Mouse (Mus musculus): Measurements from ENCODE around the gene Hist1h4h. TPM values are rescaled to one million over a fixed set of nuclear protein-coding genes. Genes with fewer than 3 reads are reported as not detected.

The Hist1h4h gene
- total RNA-seq, 2 experiments from 2014 or later: 131 to 139 TPM

GRCm38 (mm10) chr13:23515826-23516620 is 14.8 kb upstream of the Hist1h4h start:
- intact Hi-C loops (cut with DNase I): loop anchor here (2.0 to 10.0 kb wide), 3 partner anchors 69 to 1571 kb away; partner anchors contain the start of gene Zfp184
- DNase-seq: no peak
- Histone ChIP-seq H3K27ac (no peak overlapping the region), H3K4me3 (peak overlapping the region; percentile 78)
- no peak for TF ChIP-seq CTCF (IDR thresholded peaks at IDR 0.05)

- no peak for TF ChIP-seq CTCF (IDR thresholded peaks at IDR 0.05)
Measured at GRCm38 (mm10) chr13:23516822-23517602, 13.8 kb upstream of the Hist1h4h start.

GRCm38 (mm10) chr13:23517603-23518294 is 13.1 kb upstream of the Hist1h4h start:
- DNase-seq: peak; percentile 85
- H3K27ac ChIP-seq: peak overlapping the region; percentile 82
- no peak for TF ChIP-seq CTCF (IDR thresholded peaks at IDR 0.05)
- intact Hi-C loops (cut with DNase I): loop anchor here (2.0 to 10.0 kb wide), 4 partner anchors 71 to 1573 kb away; partner anchors contain the start of gene Zfp184
- H3K4me3 ChIP-seq: peak overlapping the region; percentile 78

More at GRCm38 (mm10) chr13:23516822-23517602, 13.8 kb upstream of the Hist1h4h start:
- peak overlapping the region; percentile 78 for H3K4me3 ChIP-seq
- intact Hi-C loops (cut with DNase I): loop anchor here (2.0 to 10.0 kb wide), 3 partner anchors 70 to 1572 kb away; partner anchors contain the start of gene Zfp184
- H3K27ac ChIP-seq: peak overlapping the region; percentile 82
- DNase-seq: peak; percentile 71

GRCm38 (mm10) chr13:23518295-23518603 is 12.6 kb upstream of the Hist1h4h start:
- intact Hi-C loops (cut with DNase I): loop anchor here (2.0 to 10.0 kb wide), 3 partner anchors 81 to 1573 kb away; partner anchors contain the start of gene Zfp184
- peak overlapping the region; percentile 78 for H3K4me3 ChIP-seq
- peak overlapping the region; percentile 70 for H3K27ac ChIP-seq
- DNase-seq: no peak
- no peak for TF ChIP-seq CTCF (IDR thresholded peaks at IDR 0.05)

GRCm38 (mm10) chr13:23518885-23519284 is 12.0 kb upstream of the Hist1h4h start:
- H3K27ac ChIP-seq: peak overlapping the region; percentile 70
- intact Hi-C loops (cut with DNase I): loop anchor here (2.0 to 10.0 kb wide), 3 partner anchors 82 to 1574 kb away; partner anchors contain the start of gene Zfp184

GRCm38 (mm10) chr13:23519416-23519815 is 11.4 kb upstream of the Hist1h4h start:
- H3K4me3 ChIP-seq: peak overlapping the region; percentile 78
- DNase-seq: peak; percentile 71
- H3K27ac ChIP-seq: peak overlapping the region; percentile 50
- intact Hi-C loops (cut with DNase I): loop anchor here (2.0 to 10.0 kb wide), 3 partner anchors 83 to 1575 kb away; partner anchors contain the start of gene Zfp184
- no peak for TF ChIP-seq CTCF (IDR thresholded peaks at IDR 0.05)

More at GRCm38 (mm10) chr13:23518885-23519284, 12.0 kb upstream of the Hist1h4h start:
- peak overlapping the region; percentile 78 for H3K4me3 ChIP-seq
- peak; percentile 64 for DNase-seq
- TF ChIP-seq CTCF (IDR thresholded peaks at IDR 0.05): no peak

- intact Hi-C loops (cut with DNase I): loop anchor here (5.0 kb wide), 1 partner anchor 76 kb away; no protein-coding TSS in a partner anchor
- DNase-seq: peak; percentile 76
- peak overlapping the region; percentile 47 for H3K4me3 ChIP-seq
- TF ChIP-seq CTCF (IDR thresholded peaks at IDR 0.05): no peak
- no peak overlapping the region for H3K27ac ChIP-seq
Measured at GRCm38 (mm10) chr13:23521703-23522102, 9.1 kb upstream of the Hist1h4h start.

- H3K4me3 ChIP-seq: no peak overlapping the region
- H3K27ac ChIP-seq: no peak overlapping the region
- no peak for TF ChIP-seq CTCF (IDR thresholded peaks at IDR 0.05)
- DNase-seq: no peak
- intact Hi-C loops (cut with DNase I): loop anchor here (5.0 kb wide), 1 partner anchor 73 kb away; no protein-coding TSS in a partner anchor
Measured at GRCm38 (mm10) chr13:23523976-23524375, 6.9 kb upstream of the Hist1h4h start.

GRCm38 (mm10) chr13:23524654-23525053 is 6.2 kb upstream of the Hist1h4h start:
- Histone ChIP-seq H3K4me3 (no peak overlapping the region), H3K27ac (no peak overlapping the region)
- intact Hi-C loops (cut with DNase I): loop anchor here (5.0 kb wide), 1 partner anchor 73 kb away; no protein-coding TSS in a partner anchor
- TF ChIP-seq CTCF (IDR thresholded peaks at IDR 0.05): peak; percentile 97
- DNase-seq: peak; percentile 76

- H3K4me3 ChIP-seq: peak overlapping the region; percentile 73
- TF ChIP-seq CTCF (IDR thresholded peaks at IDR 0.05): no peak
- intact Hi-C loops (cut with DNase I): no loop called here
- DNase-seq: no peak
- no peak overlapping the region for H3K27ac ChIP-seq
Measured at GRCm38 (mm10) chr13:23525901-23526300, 4.9 kb upstream of the Hist1h4h start.

GRCm38 (mm10) chr13:23526312-23526711 is 4.5 kb upstream of the Hist1h4h start:
- H3K4me3 ChIP-seq: peak overlapping the region; percentile 73
- no peak for TF ChIP-seq CTCF (IDR thresholded peaks at IDR 0.05)
- DNase-seq: peak; percentile 85
- intact Hi-C loops (cut with DNase I): no loop called here
- H3K27ac ChIP-seq: peak overlapping the region; percentile 20; the same call in 1 of the 2 replicates

- no peak overlapping the region for H3K27ac ChIP-seq
- no peak overlapping the region for H3K4me3 ChIP-seq
- TF ChIP-seq CTCF (IDR thresholded peaks at IDR 0.05): no peak
- intact Hi-C loops (cut with DNase I): no loop called here
- DNase-seq: no peak
Measured at GRCm38 (mm10) chr13:23529005-23529404, 1.8 kb upstream of the Hist1h4h start.
